Mouse (Mus musculus): ENCODE results near the gene Prr13.

- no peak for TF ChIP-seq TAL1 (conservative IDR thresholded peaks at IDR 0.05; ENCODE audit: low read depth, low read length)
- no peak for TF ChIP-seq GATA2 (IDR thresholded peaks at IDR 0.05; ENCODE audit: borderline replicate concordance, low read depth, low read length)
- TF ChIP-seq CTCF (IDR thresholded peaks at IDR 0.05; ENCODE audit: low read depth, low read length), result no peak
Measured at GRCm38 (mm10) chr15:102473246-102473645, 14.4 kb downstream of the Prr13 start.
